Mouse (Mus musculus) MEL (cell line): Measurements from ENCODE around the gene Vgll4. TPM values are rescaled to one million over a fixed set of nuclear protein-coding genes. Genes with fewer than 3 reads are reported as not detected.

Experiments
- DNase-seq: peaks from one replicate; pipeline ENCODE4 v3.0.0; 2011; ENCODE audit warnings: low read depth, low spot score
- H3K27ac ChIP-seq: 2 replicates; pipeline ENCODE4 v1.5.1; 2012; ENCODE audit warnings: low read depth, mild to moderate bottlenecking, control low read depth, low read length, moderate library complexity; ENCODE audit not compliant: control insufficient read depth
- H3K27me3 ChIP-seq, 2 experiments: fragments of 150-350 bp in 1 of 2; sonication (generic) in 1 of 2; 2 replicates each; pipeline ENCODE4 v1.6.1; 2012; ENCODE audit warnings: low read length in 2 of 2, mild to moderate bottlenecking in 2 of 2, improper control_type of control experiment in 1 of 2, moderate library complexity in 1 of 2; ENCODE audit not compliant: insufficient read depth in 2 of 2, control insufficient read depth in 1 of 2
- H3K36me3 ChIP-seq, 2 experiments: 2 replicates each; pipeline ENCODE4 v1.6.1; 2012 to 2014; ENCODE audit warnings: low read length in 2 of 2, improper control_type of control experiment in 1 of 2, inconsistent platforms in 1 of 2, mild to moderate bottlenecking in 1 of 2; ENCODE audit not compliant: insufficient read depth in 2 of 2, control insufficient read depth in 1 of 2
- H3K4me1 ChIP-seq, 2 experiments: fragments of 150-350 bp in 1 of 2; sonication (generic) in 1 of 2; 2 replicates each; pipeline ENCODE4 v1.6.1; 2012; ENCODE audit warnings: low read length in 2 of 2, improper control_type of control experiment in 1 of 2, mild to moderate bottlenecking in 1 of 2; ENCODE audit not compliant: insufficient read depth in 2 of 2, control insufficient read depth in 1 of 2
- H3K4me3 ChIP-seq, 2 experiments: fragments of 150-350 bp in 1 of 2; sonication (generic) in 1 of 2; 2 replicates each; pipeline ENCODE4 v1.5.1; 2012; ENCODE audit warnings: low read depth in 2 of 2, low read length in 2 of 2, mild to moderate bottlenecking in 2 of 2, moderate library complexity in 2 of 2, control low read depth in 1 of 2, improper control_type of control experiment in 1 of 2; ENCODE audit not compliant: control insufficient read depth in 1 of 2, insufficient read depth in 1 of 2
- H3K79me2 ChIP-seq: 2 replicates; pipeline ENCODE4 v1.6.1; 2012; ENCODE audit warnings: mild to moderate bottlenecking, low read length, moderate library complexity; ENCODE audit not compliant: control insufficient read depth, poor library complexity, insufficient read depth
- H3K9ac ChIP-seq: 2 replicates; pipeline ENCODE4 v1.6.1; 2012; ENCODE audit warnings: low read depth, mild to moderate bottlenecking, control low read depth, low read length, moderate library complexity; ENCODE audit not compliant: control insufficient read depth, poor library complexity, severe bottlenecking
- H3K9me3 ChIP-seq: fragments of 150-350 bp; sonication (generic); replicated peaks from 2 replicates; pipeline ENCODE4 v1.6.1; 2012; ENCODE audit warnings: mild to moderate bottlenecking, low read length, improper control_type of control experiment, moderate library complexity; ENCODE audit not compliant: insufficient read depth
- CHD1 ChIP-seq: IDR thresholded peaks from 2 replicates; pipeline ENCODE4 v1.6.1; 2012; ENCODE audit warnings: low read depth, mild to moderate bottlenecking, inconsistent platforms, low read length, improper control_type of control experiment
- CHD2 ChIP-seq: IDR thresholded peaks from 2 replicates; pipeline ENCODE4 v1.6.1; 2011; ENCODE audit warnings: low read length, improper control_type of control experiment
- CTCF ChIP-seq, 3 experiments: IDR thresholded peaks in 2 of 3; conservative IDR thresholded peaks in 1 of 3; 2 replicates each; pipeline ENCODE4 v1.5.1; 2011 to 2012; ENCODE audit warnings: low read length in 3 of 3, low read depth in 2 of 3, mild to moderate bottlenecking in 2 of 3, improper control_type of control experiment in 1 of 3, inconsistent platforms in 1 of 3, mixed read lengths in 1 of 3, moderate library complexity in 1 of 3; ENCODE audit not compliant: control insufficient read depth in 1 of 3, insufficient read depth in 1 of 3, poor library complexity in 1 of 3, severe bottlenecking in 1 of 3
- E2F4 ChIP-seq: IDR thresholded peaks from 2 replicates; pipeline ENCODE4 v1.6.1; 2011; ENCODE audit warnings: low read depth, low read length, improper control_type of control experiment, borderline replicate concordance
- ELF1 ChIP-seq: IDR thresholded peaks from 2 replicates; pipeline ENCODE4 v1.6.1; 2014; ENCODE audit warnings: low read depth, mild to moderate bottlenecking, inconsistent platforms, low read length, improper control_type of control experiment, moderate library complexity
- GABPA ChIP-seq: IDR thresholded peaks from 2 replicates; pipeline ENCODE4 v1.6.1; 2012; ENCODE audit warnings: low read depth, mild to moderate bottlenecking, inconsistent platforms, low read length, improper control_type of control experiment, moderate library complexity
- HCFC1 ChIP-seq: IDR thresholded peaks from 2 replicates; pipeline ENCODE4 v1.6.1; 2012; ENCODE audit warnings: low read depth, mild to moderate bottlenecking, inconsistent platforms, low read length, improper control_type of control experiment, moderate library complexity
- JUND ChIP-seq: IDR thresholded peaks from 2 replicates; pipeline ENCODE4 v1.6.1; 2011; ENCODE audit warnings: low read depth, mild to moderate bottlenecking, improper control_type of control experiment, low read length
- KAT2A ChIP-seq: conservative IDR thresholded peaks from 2 replicates; pipeline ENCODE4 v1.6.1; 2012; ENCODE audit warnings: low read depth, low read length, improper control_type of control experiment, inconsistent platforms
- MAFK ChIP-seq: IDR thresholded peaks from 2 replicates; pipeline ENCODE4 v1.6.1; 2011; ENCODE audit warnings: low read depth, mild to moderate bottlenecking, low read length, improper control_type of control experiment, borderline replicate concordance
- MAX ChIP-seq: IDR thresholded peaks from 2 replicates; pipeline ENCODE4 v1.6.1; 2011; ENCODE audit warnings: low read length, improper control_type of control experiment
- MAZ ChIP-seq: IDR thresholded peaks from 2 replicates; pipeline ENCODE4 v1.6.1; 2012; ENCODE audit warnings: low read depth, mild to moderate bottlenecking, inconsistent platforms, low read length, improper control_type of control experiment
- MEF2A ChIP-seq: IDR thresholded peaks from 2 replicates; pipeline ENCODE4 v1.6.1; 2014; ENCODE audit warnings: low read depth, mild to moderate bottlenecking, inconsistent platforms, low read length, improper control_type of control experiment; ENCODE audit not compliant: poor library complexity, insufficient replicate concordance, severe bottlenecking; ENCODE audit errors: extremely low read depth
- MXI1 ChIP-seq: IDR thresholded peaks from 2 replicates; pipeline ENCODE4 v1.6.1; 2011; ENCODE audit warnings: mild to moderate bottlenecking, low read depth, low read length, improper control_type of control experiment
- MYC ChIP-seq: IDR thresholded peaks from 2 replicates; pipeline ENCODE4 v1.6.1; 2011; ENCODE audit warnings: low read depth, mild to moderate bottlenecking, low read length, improper control_type of control experiment, moderate library complexity
- NELFE ChIP-seq: IDR thresholded peaks from 2 replicates; pipeline ENCODE4 v1.6.1; 2011; ENCODE audit warnings: low read depth, low read length, improper control_type of control experiment
- NRF1 ChIP-seq: IDR thresholded peaks from 2 replicates; pipeline ENCODE4 v1.6.1; 2014; ENCODE audit warnings: low read depth, mild to moderate bottlenecking, inconsistent platforms, low read length, improper control_type of control experiment, moderate library complexity; ENCODE audit not compliant: poor library complexity, insufficient read depth, severe bottlenecking
- POLR2A ChIP-seq, 2 experiments: IDR thresholded peaks; 2 replicates each; pipeline ENCODE4 v1.6.1; 2011 to 2012; ENCODE audit warnings: low read length in 2 of 2, mild to moderate bottlenecking in 2 of 2, control low read depth in 1 of 2, improper control_type of control experiment in 1 of 2, low read depth in 1 of 2, moderate library complexity in 1 of 2; ENCODE audit not compliant: control insufficient read depth in 1 of 2, insufficient read depth in 1 of 2, poor library complexity in 1 of 2
- POLR2AphosphoS5 ChIP-seq: IDR thresholded peaks from 2 replicates; pipeline ENCODE4 v1.6.1; 2012; ENCODE audit warnings: low read depth, borderline replicate concordance, mild to moderate bottlenecking, inconsistent platforms, low read length, moderate library complexity, mixed read lengths
- SIN3A ChIP-seq: IDR thresholded peaks from 2 replicates; pipeline ENCODE4 v1.6.1; 2012; ENCODE audit warnings: low read length, improper control_type of control experiment, inconsistent platforms
- SMC3 ChIP-seq: IDR thresholded peaks from 2 replicates; pipeline ENCODE4 v1.6.1; 2011; ENCODE audit warnings: low read depth, low read length, improper control_type of control experiment
- TCF12 ChIP-seq: IDR thresholded peaks from 2 replicates; pipeline ENCODE4 v1.6.1; 2014; ENCODE audit warnings: low read depth, mild to moderate bottlenecking, inconsistent platforms, low read length, improper control_type of control experiment, moderate library complexity
- UBTF ChIP-seq: IDR thresholded peaks from 2 replicates; pipeline ENCODE4 v1.6.1; 2012; ENCODE audit warnings: low read depth, mild to moderate bottlenecking, inconsistent platforms, low read length, improper control_type of control experiment, moderate library complexity, borderline replicate concordance; ENCODE audit not compliant: insufficient read depth
- USF2 ChIP-seq, 2 experiments: IDR thresholded peaks; 2 replicates each; pipeline ENCODE4 v1.6.1; 2011 to 2012; ENCODE audit warnings: improper control_type of control experiment in 2 of 2, low read length in 2 of 2, borderline replicate concordance in 1 of 2, inconsistent platforms in 1 of 2, low read depth in 1 of 2, mild to moderate bottlenecking in 1 of 2; ENCODE audit not compliant: insufficient read depth in 1 of 2
- ZC3H11A ChIP-seq: IDR thresholded peaks from 2 replicates; pipeline ENCODE4 v1.6.1; 2012; ENCODE audit warnings: low read depth, mild to moderate bottlenecking, inconsistent platforms, low read length, improper control_type of control experiment
- ZMIZ1 ChIP-seq: IDR thresholded peaks from 2 replicates; pipeline ENCODE4 v1.6.1; 2012; ENCODE audit warnings: low read depth, mild to moderate bottlenecking, inconsistent platforms, low read length, improper control_type of control experiment, moderate library complexity
- polyA plus RNA-seq, 2 experiments: library from polyadenylated mRNA; stranded (reverse) in 1 of 2; unstranded in 1 of 2; fragments of >175 nt in 1 of 2; fragments of >200 nt in 1 of 2; gene quantifications; 2 replicates each; pipeline versions ENCODE4 v1.2.1 to v1.2.4; 2012; ENCODE audit warnings: low replicate concordance in 2 of 2, low read depth in 1 of 2; ENCODE audit not compliant: insufficient read length in 2 of 2, insufficient read depth in 1 of 2, missing spikeins in 1 of 2
- total RNA-seq: library from RNA; depleted of rRNA; stranded (reverse); fragments of 300-350 nt; gene quantifications from 2 replicates; pipeline ENCODE4 v1.2.3, GENCODE M21; 2012

The Vgll4 gene
- total and polyA plus RNA-seq, 3 experiments: 18.1 to 21.5 TPM; not detected in 1

DNA sequence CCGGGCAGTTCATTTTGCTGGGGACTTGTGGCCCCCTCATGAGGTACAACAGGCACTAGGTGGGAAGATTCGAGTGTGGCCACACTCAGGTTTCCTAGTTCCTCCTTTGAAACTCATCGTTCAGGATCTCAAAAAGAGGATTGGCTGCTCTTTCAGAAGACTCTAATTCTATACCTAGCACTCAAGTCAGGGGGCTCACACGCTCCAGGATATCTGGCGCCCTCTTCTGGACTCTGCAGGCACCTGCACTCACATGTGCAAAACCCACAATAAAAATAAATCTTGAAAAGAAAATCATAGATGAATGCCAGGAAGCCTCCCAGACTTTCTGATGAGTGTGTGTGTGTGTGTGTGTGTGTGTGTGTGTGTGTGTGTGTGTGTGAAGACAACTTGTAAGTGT, 1.1 kb upstream of the Vgll4 start (continued):
- TF ChIP-seq CHD1 (no peak), ZC3H11A (peak; percentile 56), CTCF (IDR thresholded peaks at IDR 0.05 in 2 of 3, conservative IDR thresholded peaks at IDR 0.05 in 1 of 3; ENCODE audit: control insufficient read depth in 1 of 3, insufficient read depth in 1 of 3, low read depth in 2 of 3, low read length in 3 of 3, poor library complexity in 1 of 3, severe bottlenecking in 1 of 3) (peak; percentile 63 to 73 (median 67)), POLR2AphosphoS5 (no peak), SMC3 (peak; percentile 52), ZMIZ1 (no peak), SIN3A (0 out of 2 replicates have a peak, but pooled peaks have one; percentile 16)

- Histone ChIP-seq H3K4me1 (peaks cover 7 to 17% of the 10 kb centered on the region in 2 experiments; a peak in 3 of 4 replicates), H3K9ac (no peak overlapping the region), H3K4me3 (no peak overlapping the region), H3K79me2 (no peaks in the 10 kb centered on the region; the same call in 1 of the 2 replicates), H3K36me3 (peaks cover 0 to 23% of the 10 kb centered on the region in 2 experiments; a peak in 2 of 4 replicates), H3K27ac (no peak overlapping the region), H3K27me3 (no peaks in the 10 kb centered on the region), H3K9me3 (no peaks in the 10 kb centered on the region)
- TF ChIP-seq JUND (peak; percentile 75; the same call in 1 of the 2 replicates), MAX (0 out of 2 replicates have a peak, but pooled peaks have one; percentile 32), GABPA (no peak), MEF2A (no peak)
- DNase-seq: peak; percentile 55
These were observed 592 bp upstream of the Vgll4 start for GRCm38 (mm10) chr6:114970386-114970785.

DNA sequence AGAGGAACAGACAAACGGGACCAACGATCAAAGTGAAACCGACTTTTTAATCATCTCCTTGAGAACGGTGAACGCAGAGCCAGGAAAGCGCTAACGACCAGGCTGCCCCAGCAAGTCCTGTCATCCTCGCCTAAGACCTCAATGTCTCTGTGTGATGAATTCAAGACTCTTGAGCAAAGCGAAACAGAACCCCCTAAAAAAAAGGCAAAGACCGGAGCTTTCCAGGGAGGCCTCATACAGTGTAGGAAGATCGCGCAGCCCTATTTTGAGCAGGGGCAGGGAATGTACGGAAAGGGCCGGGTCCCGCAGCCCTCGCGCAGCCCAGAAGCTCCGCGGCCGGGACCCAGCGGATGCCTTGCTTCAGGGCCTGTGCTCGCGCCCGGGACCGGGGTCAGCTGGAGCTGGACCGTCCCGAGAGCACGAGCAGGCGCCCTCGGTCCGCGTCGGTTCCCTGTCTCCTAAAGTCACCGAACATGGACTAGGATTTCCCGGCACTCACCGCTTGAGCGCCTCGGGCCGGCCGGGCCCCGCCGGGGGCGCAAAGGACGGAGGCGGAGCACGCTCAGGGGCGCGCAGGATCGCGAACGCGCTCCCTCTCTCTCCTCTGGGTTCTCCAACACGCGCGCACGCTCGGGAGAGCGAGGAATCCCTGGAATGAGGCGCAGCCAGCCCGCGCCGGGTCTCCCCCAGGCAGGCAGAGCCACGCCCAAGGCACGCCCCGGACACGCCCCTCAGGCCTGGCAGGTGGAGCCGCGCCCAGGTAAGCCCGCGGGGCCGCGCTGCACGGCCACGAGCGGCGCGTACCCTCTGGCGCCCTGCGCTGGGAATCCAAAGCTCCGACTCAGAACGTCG, 1.2 kb downstream of the Vgll4 start:
- H3K4me1 ChIP-seq: peaks cover 14 to 30% of the 10 kb centered on the region in 2 experiments; a peak in 3 of 4 replicates
- no peak for TF ChIP-seq ELF1
- TF ChIP-seq MAFK: no peak
- no peak for TF ChIP-seq USF2 (IDR thresholded peaks at IDR 0.05; ENCODE audit: borderline replicate concordance in 1 of 2, insufficient read depth in 1 of 2, low read depth in 1 of 2, low read length in 2 of 2)
- 0 out of 2 replicates have a peak, but pooled peaks have one; percentile 63 for TF ChIP-seq UBTF
- no peak for TF ChIP-seq KAT2A
- peak; percentile 15; the same call in 1 of the 2 replicates for TF ChIP-seq HCFC1
- TF ChIP-seq E2F4: no peak
- TF ChIP-seq TCF12: 0 out of 2 replicates have a peak, but pooled peaks have one; percentile 12
- peak; percentile 40 for TF ChIP-seq MXI1
- 0 out of 2 replicates have a peak, but pooled peaks have one; percentile 10 for TF ChIP-seq MAZ
- 0 out of 2 replicates have a peak, but pooled peaks have one; percentile 50 for TF ChIP-seq CHD1
- peak; percentile 50; the same call in 1 of the 2 replicates for TF ChIP-seq NRF1
- no peak for TF ChIP-seq CHD2
- TF ChIP-seq MAX: no peak
- peak; percentile 33; the same call in 1 of the 2 replicates for TF ChIP-seq MYC
- TF ChIP-seq SIN3A: peak; percentile 61
- peak; percentile 46 for TF ChIP-seq NELFE
- TF ChIP-seq POLR2A (IDR thresholded peaks at IDR 0.05; ENCODE audit: control insufficient read depth in 1 of 2, insufficient read depth in 1 of 2, low read depth in 1 of 2, low read length in 2 of 2, poor library complexity in 1 of 2): no peak; a peak in 1 of 4 replicates
- peak overlapping the region; percentile 61 for H3K27ac ChIP-seq
- H3K9ac ChIP-seq: peak overlapping the region; percentile 67
- H3K27me3 ChIP-seq: no peaks in the 10 kb centered on the region
- DNase-seq: peak; percentile 80
- H3K79me2 ChIP-seq: no peaks in the 10 kb centered on the region; the same call in 1 of the 2 replicates
- H3K36me3 ChIP-seq: peaks cover 0 to 32% of the 10 kb centered on the region in 2 experiments; a peak in 2 of 4 replicates
- H3K4me3 ChIP-seq: peak overlapping the region; percentile 80 to 96
- no peaks in the 10 kb centered on the region for H3K9me3 ChIP-seq
